Mouse (Mus musculus) kidney, postnatal 10 days (tissue): ENCODE results near the gene Gm20937.
"Not testable (repeated sequence)": the region's sequence is repeated elsewhere in the genome, so short reads cannot be mapped to it uniquely, and the experiment has no call there.

Experiments used
- DNase-seq: peaks from one replicate; pipeline ENCODE4 v3.0.0; 2021; ENCODE audit warnings: mixed read lengths

Gene Gm20937

DNA sequence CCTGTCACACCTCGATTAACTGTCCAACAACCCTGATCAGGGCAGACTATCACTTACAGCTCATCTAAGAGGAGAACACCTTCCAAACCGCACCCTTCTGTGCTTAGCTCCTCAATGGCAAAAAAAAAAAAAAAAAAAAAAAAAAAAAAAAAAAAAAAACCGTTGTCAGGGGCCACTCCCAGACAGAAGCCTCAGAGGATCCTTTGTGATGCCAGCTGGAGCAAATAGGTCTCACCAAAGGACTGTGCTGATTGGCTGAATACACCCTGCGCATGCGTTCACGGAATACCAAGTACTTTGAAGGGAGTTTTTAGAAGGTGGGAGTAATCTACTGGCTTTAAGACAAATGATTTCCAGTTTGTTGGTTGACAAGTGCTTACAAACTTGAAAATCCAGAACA, at the start of gene Gm20937:
Gene Gm20937, minus strand, starts transcription at position 101 of the 400 bp plus-strand sequence.
- not testable (repeated sequence) for DNase-seq
